Mouse (Mus musculus): ENCODE results near the gene Inpp4b.

Inpp4b gene

GRCm38 (mm10) chr8:81840512-81840911 lies 498.2 kb downstream of the Inpp4b start:
- no peak for DNase-seq (ENCODE audit: inconsistent ontology term)

DNA sequence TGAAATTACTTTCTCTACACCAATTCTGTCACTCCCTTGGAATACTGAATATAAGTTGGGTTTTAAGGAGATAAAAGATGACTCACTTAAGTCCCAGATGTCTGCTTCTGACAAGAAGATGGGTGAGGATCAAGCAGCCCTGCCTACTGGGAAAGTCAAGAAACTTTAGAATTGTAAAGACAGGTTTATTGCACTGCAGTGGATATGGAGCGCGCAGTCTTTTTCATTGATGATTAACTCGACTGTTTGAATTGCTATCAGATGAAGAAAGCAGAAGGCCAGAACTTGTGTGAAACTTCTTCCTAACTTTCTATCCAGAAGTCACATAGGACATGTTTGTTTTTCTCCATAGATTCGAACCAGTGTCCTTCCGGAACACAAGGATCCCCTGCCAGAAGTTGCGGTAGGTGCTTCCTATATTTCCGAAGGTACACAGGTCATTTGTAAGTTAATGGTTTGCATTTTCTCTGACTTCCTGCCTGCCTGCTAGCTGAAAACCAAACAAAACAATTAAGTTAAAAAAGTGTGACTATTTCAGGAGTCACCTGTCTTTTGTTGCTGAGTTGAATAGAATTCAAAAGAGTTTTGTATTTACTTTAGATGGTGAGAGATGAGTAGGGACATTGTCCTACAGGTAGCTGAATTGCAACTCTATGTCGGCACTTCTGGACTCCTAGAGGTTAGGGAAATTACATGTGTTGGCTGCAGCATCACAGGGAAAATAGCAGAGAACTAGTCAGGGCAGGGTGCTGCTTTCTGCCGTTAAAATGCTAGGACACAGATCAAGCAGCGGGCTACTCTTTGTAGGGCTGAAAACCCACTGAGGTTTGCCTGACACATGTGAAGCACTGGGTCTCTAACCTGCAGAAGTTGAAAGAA lies 502.0 kb downstream of the Inpp4b start:
- DNase-seq (ENCODE audit: inconsistent ontology term), result no peak

DNA sequence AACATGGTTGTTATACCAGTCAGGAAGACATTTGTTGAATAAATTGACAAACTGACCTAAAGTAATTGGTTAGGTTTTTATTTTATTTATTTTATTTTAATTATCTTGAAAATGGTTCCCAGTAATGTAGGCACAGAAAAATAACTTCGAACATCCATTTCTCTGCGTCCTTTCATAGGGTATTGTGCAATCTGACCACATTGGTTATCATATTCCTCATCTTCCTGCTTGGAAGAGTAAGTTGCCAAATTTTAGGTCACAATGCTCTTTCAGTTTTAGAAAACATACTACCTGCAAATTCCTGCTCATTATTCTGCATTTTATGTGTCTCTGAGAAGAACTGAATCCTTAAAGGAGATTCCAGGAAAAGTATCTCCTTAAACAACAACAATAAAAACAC lies 505.6 kb downstream of the Inpp4b start:
- no peak for DNase-seq (ENCODE audit: inconsistent ontology term)

DNA sequence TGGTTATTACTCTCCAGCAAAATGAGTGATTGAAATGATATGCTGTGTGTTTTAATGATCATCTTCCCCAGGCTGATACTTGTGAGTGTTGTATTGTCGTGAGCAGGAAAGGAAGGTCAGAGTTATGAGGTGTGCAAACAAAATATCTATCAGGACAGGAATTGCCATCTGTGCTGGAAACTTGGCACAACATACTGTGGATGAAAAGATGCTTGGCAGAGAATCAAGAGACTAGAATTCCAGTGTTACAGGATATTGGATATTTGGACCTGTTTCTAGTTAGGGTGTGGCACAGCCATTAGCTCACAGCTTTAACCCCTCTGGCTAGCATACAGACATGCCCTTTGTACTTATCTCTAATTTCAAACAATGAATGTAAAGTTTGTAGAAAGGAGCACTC lies 507.6 kb downstream of the Inpp4b start:
- DNase-seq (ENCODE audit: inconsistent ontology term), result peak; percentile 75

GRCm38 (mm10) chr8:81853184-81853583 lies 510.8 kb downstream of the Inpp4b start:
- no peak for DNase-seq (ENCODE audit: inconsistent ontology term)

GRCm38 (mm10) chr8:81854543-81854942 lies 512.2 kb downstream of the Inpp4b start:
- no peak for DNase-seq (ENCODE audit: inconsistent ontology term)

DNA sequence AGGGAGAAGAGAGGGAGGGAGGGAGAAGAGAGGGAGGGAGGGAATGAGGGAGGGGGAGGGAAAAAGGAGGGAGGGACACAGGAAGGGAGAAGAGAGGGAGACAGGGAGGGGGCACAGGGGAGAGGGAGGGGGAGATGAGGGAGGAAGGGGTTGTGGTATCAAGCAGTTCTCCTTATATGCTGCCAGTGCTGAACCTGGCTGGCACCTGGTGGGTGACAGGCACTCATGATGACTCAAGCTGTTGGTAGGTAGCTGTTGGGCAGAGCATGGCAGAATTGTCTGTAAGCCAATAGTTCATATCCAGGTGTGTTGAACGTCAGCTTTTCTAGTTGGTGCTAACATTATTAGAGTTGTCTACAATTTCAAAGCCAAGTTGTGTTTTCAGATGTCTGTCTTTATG lies 512.7 kb downstream of the Inpp4b start:
- DNase-seq (ENCODE audit: inconsistent ontology term), result no peak

DNA sequence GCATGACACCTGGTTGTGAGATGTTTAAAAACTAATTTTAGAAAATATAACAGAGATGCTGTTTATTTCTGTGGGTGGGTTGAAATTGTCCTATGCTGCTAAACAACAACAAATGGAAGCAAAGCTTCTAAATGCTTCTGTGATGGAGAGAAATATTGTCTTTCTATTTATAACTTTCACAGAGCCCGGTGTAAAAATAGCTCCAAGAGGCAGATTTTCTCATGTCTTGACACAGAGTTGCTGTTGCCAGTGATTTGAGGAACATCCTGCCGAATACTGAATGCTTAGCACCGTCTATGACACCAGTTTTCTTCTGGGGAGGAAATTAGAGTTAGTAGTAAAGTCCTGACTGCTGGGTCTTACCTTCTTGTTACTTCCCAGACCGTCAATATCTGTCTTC lies 513.8 kb downstream of the Inpp4b start:
- no peak for DNase-seq (ENCODE audit: inconsistent ontology term)

DNA sequence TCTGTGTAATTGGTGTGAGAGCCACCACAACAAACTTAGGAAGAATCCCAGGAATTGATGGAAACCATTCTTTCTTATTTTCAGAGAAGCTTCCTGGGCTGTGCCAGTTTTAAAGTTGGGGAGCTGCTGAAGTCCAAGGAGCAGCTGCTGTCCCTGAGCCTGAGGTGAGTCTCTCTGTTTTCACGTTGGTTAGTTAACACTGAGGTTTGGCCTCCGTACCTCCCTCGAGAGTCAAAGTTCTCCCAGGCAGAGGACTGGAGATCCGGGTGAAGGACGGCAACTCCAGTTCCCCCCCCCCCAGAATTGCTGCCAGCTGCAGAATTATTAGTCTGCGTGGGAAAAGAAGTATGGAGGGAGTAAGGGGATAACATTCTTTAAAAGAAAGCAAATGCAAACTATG lies 514.3 kb downstream of the Inpp4b start:
- DNase-seq (ENCODE audit: inconsistent ontology term), result peak; percentile 36

DNA sequence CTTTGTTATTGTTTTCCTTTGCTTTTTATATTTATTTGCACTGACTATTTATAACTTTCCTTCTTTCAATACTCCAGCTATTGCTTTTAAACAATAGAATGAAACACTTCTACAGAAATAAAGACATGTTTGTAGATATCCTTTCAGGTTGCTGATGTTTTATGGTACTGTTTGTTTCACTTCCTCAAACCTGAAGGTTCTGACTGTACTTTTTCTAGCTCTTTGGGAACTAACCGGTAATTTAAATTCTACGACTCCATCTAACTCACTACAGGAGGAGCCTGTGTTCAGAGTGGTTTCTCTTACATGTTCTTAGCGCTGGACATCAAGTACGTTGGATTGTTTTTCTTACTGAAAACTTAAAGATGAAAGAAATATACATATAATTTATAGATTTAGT lies 516.0 kb downstream of the Inpp4b start:
- DNase-seq (ENCODE audit: inconsistent ontology term), result no peak

GRCm38 (mm10) chr8:81859805-81860204 lies 517.4 kb downstream of the Inpp4b start:
- DNase-seq (ENCODE audit: inconsistent ontology term), result no peak

GRCm38 (mm10) chr8:81861311-81861710 lies 519.0 kb downstream of the Inpp4b start:
- no peak for DNase-seq (ENCODE audit: inconsistent ontology term)

GRCm38 (mm10) chr8:81862738-81863137 lies 520.4 kb downstream of the Inpp4b start:
- no peak for DNase-seq (ENCODE audit: inconsistent ontology term)

GRCm38 (mm10) chr8:81864318-81864717 lies 522.0 kb downstream of the Inpp4b start:
- no peak for DNase-seq (ENCODE audit: inconsistent ontology term)

DNA sequence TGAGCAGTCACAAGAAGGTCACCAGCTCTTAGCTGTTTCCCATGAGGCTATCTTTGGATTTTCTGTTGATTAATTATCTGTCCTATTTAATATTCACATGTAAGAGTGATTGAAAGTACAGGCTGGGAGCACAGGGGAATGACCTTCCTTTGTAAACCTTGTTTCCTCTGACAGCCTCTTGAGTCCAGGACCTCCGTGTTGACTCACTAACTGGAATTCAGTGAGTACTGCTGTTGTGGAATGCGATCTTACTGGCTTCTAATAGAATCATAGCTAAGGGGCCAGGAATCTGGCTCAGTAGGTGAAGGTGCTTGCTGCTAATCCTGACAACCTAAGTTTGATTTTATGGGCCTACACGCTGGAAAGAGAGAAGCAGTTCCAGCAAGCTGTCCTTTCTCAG lies 523.3 kb downstream of the Inpp4b start:
- peak; percentile 82 for DNase-seq (ENCODE audit: inconsistent ontology term)

- DNase-seq (ENCODE audit: inconsistent ontology term), result peak; percentile 83
Observed at GRCm38 (mm10) chr8:81867020-81867419, 524.7 kb downstream of the Inpp4b start.

DNA sequence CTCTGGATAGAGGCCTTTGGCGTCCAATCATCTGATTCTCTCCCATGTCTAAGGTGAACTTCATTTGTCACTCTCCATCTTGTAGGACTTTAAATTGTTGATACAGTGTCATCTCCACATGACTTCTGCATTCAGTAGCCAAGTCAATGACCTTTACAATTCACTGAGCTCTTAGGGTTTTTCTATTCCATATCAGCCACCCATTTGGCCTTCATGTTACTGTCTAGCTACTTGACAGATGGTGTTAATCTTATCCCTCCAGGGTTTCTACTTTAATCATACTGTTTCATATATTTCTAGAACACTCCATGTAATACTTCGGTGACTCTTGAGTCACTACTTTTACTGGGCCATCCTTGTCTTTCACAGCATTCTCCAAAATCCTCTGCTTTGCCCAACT lies 528.1 kb downstream of the Inpp4b start:
- no peak for DNase-seq (ENCODE audit: inconsistent ontology term)

DNA sequence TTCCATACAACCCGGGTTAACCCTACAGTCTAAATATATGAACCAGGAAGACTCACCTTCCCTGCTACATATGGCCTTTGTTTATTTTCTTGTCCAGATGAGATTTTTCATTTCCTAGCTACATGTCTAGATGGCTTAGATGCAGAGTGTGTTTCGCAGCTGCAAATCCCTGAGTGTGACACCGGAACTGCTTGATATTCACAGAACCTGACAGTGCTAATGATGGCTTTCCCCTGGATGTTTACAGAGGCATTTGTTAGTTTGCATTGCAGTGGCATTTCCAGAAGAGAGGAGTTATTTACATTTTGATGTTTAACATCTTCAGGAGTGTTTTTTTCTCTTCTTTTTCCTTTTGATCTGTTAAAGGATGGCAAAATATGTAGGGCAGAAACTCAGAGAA lies 537.7 kb downstream of the Inpp4b start:
- no peak for DNase-seq (ENCODE audit: inconsistent ontology term)

- no peak for DNase-seq (ENCODE audit: inconsistent ontology term)
Observed at GRCm38 (mm10) chr8:81884195-81884594, 541.8 kb downstream of the Inpp4b start.

DNA sequence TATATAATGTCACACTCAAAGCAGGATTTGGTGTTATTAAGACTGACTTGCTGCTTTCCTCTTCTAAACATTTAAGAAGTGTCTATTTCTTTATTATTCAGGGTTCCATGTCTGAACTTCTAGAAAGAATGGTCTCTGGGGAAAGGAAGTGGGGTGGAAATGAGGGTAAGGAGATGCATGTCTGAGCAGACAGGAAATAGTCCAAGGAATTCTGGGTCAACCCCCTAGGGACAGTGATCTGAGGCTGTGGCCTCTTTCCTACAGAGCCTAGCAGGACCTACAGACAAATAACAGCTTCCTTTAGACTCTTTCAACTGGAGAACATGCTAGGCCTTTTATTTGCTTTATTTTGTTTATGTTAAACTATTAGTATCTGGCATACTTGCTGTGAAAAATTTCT lies 546.5 kb downstream of the Inpp4b start:
- no peak for DNase-seq (ENCODE audit: inconsistent ontology term)

- DNase-seq (ENCODE audit: inconsistent ontology term), result no peak
Observed at GRCm38 (mm10) chr8:81893292-81893691, 550.9 kb downstream of the Inpp4b start.

DNA sequence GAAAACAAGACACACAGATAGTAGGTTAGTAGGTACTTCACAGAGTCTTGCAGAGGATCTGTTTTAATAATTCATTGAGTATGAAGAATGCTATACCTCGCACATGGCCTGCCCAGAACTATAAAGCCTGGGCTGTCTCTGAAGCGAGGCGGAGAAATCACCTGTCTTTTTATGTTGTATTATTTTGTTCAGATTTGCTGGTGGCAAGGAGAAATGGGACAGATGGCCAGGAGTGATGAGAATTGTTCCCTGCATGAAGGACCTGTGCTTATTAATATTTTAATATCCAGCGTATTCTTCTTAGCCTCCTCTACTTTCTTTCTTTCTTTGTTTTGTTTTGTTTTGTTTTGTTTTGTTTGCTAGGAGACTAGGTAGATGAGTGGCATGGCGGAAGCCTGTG lies 604.5 kb downstream of the Inpp4b start:
- no peak for DNase-seq (ENCODE audit: inconsistent ontology term)

DNA sequence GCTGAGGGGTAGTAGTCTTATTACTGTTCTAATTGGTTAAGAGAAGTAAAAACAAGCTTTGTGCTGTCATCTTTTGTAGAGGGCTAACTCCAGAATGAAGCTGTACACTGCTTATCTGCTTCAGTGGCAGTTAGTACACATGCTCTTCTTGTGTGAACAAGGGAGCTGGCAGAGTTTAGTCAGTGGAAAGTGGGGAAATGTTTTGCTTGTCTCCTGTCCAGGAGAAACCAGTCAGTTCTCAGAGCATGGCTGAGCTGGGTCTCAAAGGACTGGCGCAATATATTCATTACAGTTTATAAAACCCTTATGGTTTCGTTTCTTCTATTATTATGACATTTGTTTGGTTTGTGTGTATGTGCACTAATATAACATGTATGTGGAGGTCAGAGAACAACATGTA lies 610.7 kb downstream of the Inpp4b start:
- no peak for DNase-seq (ENCODE audit: inconsistent ontology term)

DNA sequence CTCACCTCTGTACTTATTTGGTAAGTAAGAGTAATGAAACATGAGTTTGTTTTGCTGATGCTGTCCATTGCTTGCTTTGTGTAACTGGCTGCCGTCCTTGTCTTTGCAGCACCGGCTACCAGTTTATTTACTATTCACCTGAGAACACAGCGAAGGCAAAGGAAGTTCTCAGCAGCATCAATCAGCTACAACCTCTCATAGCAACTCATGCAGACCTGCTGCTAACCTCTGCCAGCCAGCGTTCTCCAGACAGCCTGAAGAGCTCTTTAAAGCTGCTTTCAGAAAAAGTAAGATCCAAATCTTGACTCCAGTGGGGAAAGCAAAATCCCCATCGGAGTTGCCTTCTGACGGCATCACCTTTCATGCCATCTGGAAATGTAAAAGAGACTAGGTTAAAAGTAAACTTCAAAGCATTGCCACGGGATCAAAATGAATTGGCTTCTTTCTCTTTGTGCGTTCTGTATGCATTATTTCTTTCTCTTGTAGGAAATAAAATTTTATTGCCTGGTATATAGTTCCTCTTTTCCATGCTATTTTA lies 642.8 kb downstream of the Inpp4b start:
- no peak for DNase-seq (ENCODE audit: inconsistent ontology term)

Measured in Muller cell, postnatal 12 days (primary cell).